Mouse (Mus musculus): Measurements from ENCODE around the gene A030003K21Rik. TPM values are rescaled to one million over a fixed set of nuclear protein-coding genes. Genes with fewer than 3 reads are reported as not detected.

Gene A030003K21Rik
- total RNA-seq (2023): not detected in 2 replicates

GRCm38 (mm10) chr1:82943295-82943694, at the start of gene A030003K21Rik:
Gene A030003K21Rik (minus strand): TSS chr1:82943388.

GRCm38 (mm10) chr1:82959870-82960385, 16.7 kb upstream of the A030003K21Rik start, which contains the start of gene Gm47955:
Gene Gm47955 (plus strand): TSS chr1:82960286.

DNA sequence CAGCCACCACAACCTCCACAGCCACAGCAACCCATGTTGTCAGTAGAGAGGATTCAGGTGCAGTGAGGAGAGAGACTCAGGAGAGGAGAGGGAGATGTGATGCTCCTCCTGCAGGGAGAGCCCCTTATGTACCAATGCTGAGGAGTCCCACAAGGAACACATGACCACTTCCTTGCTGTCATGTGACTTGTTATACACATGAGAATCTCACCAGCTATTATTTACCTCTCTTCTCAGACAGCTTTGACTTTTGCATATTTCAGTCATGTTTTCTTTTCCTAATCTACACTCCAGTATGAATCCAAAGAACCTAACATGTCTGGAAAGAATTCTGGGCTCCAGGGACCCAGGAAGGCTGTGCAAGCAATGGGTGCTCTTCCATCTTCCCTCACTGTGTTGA, 12.7 kb upstream of the A030003K21Rik start, which contains the start of gene Gm7544:
TSS of gene Gm7544 (minus strand) at position 101 of the 400 bp plus-strand sequence.

GRCm38 (mm10) chr1:82931326-82931725, 11.9 kb downstream of the A030003K21Rik start, which contains the start of gene Gm6217:
Gene Gm6217 (minus strand): TSS chr1:82931399.

DNA sequence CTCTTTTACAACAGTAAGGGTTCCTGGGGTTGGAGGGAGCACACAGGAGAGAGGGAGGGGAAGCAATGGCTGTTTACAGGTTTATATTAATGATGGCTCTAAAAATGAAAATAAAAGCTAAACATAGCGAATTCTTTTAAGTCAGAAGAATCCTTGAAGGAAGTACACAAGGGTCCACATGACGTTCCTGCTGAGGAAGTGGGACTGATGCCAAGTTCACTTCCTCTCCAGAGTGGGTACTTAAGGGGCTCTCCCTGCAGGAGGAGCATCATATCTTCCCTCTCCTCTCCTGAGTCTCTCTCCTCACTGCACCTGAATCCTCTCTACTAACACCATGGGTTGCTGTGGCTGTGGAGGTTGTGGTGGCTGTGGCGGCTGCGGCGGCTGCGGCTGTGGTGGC, 18.5 kb downstream of the A030003K21Rik start, which contains the start of gene A030014E15Rik:
TSS of gene A030014E15Rik (plus strand) at position 268 of the 400 bp plus-strand sequence.

DNA sequence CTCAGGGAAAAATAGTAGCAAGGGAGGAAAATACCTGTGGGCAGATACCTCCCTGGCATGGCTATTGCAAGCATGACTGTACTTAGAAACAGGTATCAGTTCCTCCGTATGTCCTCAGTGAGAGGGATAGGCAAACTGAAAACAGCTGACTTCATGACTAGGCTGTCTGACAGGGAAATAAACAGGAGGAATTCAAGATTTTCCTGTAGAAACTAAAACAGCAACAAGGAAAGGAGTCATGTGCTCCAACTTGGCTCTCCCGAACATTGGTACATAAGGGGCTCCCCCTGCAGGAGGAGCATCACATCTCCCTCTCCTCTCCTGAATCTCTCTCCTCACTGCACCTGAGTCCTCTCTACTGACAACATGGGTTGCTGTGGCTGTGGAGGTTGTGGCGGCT, 30.2 kb downstream of the A030003K21Rik start, which contains the start of gene A030005L19Rik:
TSS of gene A030005L19Rik (plus strand) at position 301 of the 400 bp plus-strand sequence.

Other genes with a start within 250 kb of the A030003K21Rik start
- gene Mff, start 218.5 kb downstream of the A030003K21Rik start, total RNA-seq (2023): 110 and 118 TPM in 2 replicates
- gene Tm4sf20, start 174.9 kb downstream of the A030003K21Rik start, total RNA-seq (2023): not detected in 2 replicates
- gene Gm47791, start 172.1 kb downstream of the A030003K21Rik start, total RNA-seq (2023): not detected in 2 replicates
- 51.6 and 51.8 TPM in 2 replicates for gene Agfg1, start 103.9 kb downstream of the A030003K21Rik start, total RNA-seq (2023)
- gene A030005L19Rik, start 30.1 kb downstream of the A030003K21Rik start, total RNA-seq (2023): 0.82 TPM in 1 of 2 replicates, not detected in the other
- not detected in 2 replicates for gene A030014E15Rik, start 18.5 kb downstream of the A030003K21Rik start, total RNA-seq (2023)
- not detected in 2 replicates for gene Gm6217, start 12.0 kb downstream of the A030003K21Rik start, total RNA-seq (2023)
- not detected in 2 replicates for gene Gm7544, start 12.6 kb upstream of the A030003K21Rik start, total RNA-seq (2023)
- not detected in 2 replicates for gene Gm47955, start 16.9 kb upstream of the A030003K21Rik start, total RNA-seq (2023)
- gene Gm47959, start 57.2 kb upstream of the A030003K21Rik start, total RNA-seq (2023): not detected in 2 replicates
- not detected in 2 replicates for gene Slc19a3, start 95.1 kb upstream of the A030003K21Rik start, total RNA-seq (2023)
- gene Krtap28-10, start 99.1 kb upstream of the A030003K21Rik start, total RNA-seq (2023): not detected in 2 replicates
- gene Gm47969, start 101.5 kb upstream of the A030003K21Rik start, total RNA-seq (2023): not detected in 2 replicates
- not detected in 2 replicates for gene A030005K14Rik, start 116.0 kb upstream of the A030003K21Rik start, total RNA-seq (2023)
- gene Krtap28-13, start 117.5 kb upstream of the A030003K21Rik start, total RNA-seq (2023): not detected in 2 replicates
- gene Ccl20, start 173.4 kb upstream of the A030003K21Rik start, total RNA-seq (2023): not detected in 2 replicates
- not detected in 2 replicates for gene Daw1, start 216.4 kb upstream of the A030003K21Rik start, total RNA-seq (2023)